Mouse (Mus musculus): ENCODE measurements around the gene Iglon5.
A peak's percentile ranks its signal among the peaks of the same experiment; 100 is the strongest.

The Iglon5 gene

DNA sequence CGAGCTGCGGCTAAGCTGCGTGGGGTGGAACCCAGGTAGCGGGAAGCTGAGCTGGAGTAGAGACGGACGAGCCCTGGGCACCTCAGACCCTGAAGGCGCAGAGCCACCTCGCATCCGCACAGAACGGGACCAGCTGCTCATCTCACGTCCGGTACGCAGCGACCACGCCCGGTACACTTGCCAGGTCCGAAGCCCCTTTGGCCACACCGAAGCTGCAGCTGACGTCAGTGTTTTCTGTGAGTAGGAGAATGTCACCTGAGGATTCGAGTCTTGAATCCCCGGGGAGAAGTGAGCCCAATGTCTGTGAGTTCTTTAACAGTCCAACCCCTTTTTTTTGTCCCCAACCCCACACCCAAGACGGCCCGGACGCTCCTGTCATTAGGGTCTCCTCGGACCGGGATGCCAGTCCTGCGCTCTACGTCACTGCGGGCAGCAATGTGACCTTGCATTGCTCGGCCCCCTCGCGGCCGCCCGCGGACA lies 25.0 kb downstream of the Iglon5 start:
- DNase-seq = no peak

- no peak for DNase-seq
Measured at GRCm38 (mm10) chr7:43463976-43464375, 25.9 kb downstream of the Iglon5 start.

DNA sequence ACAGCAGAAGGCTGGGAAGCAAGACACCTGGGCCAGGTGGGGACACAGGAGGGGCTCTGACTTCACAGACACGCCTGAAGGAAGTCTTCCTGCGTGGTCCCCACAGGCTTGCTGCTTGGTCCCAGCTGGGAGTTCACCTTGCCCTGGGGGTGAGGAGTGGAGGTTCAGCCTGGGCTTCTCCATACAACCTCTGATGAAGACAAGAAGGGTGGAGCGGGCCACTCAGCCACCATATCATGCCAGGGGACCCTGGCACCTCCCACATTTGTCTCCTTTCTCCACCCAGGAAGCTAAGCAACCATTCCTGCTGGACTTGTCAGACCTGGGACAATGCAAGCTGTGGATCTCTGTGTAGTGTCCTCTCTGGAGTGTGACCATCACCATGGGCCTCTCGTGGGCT lies 27.0 kb downstream of the Iglon5 start, which contains the start of gene Vsig10l:
Gene Vsig10l (plus strand): TSS at position 301 of the 400 bp plus-strand sequence.
- DNase-seq = no peak

DNA sequence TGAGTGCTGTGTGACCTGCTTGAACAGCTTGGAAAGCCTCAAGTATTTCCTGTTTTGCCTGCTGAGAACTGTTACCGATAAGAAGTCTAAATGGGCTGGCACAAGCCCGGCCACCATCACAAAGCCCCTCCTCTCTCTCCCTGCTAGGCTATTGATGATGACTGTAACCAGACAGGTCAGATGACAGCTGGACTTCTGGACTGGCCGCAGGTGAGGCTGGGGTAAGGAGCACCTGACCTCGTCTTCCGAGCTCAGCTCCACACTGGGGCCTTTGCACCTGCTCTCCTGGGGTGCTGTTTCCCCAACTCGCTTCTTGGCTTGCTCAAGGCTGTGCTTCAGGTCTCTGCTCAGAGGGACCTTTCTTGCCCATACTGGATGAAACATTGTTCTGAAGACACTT lies 35.5 kb downstream of the Iglon5 start:
- no peak for DNase-seq

GRCm38 (mm10) chr7:43453599-43454355 lies 36.1 kb downstream of the Iglon5 start:
- no peak for DNase-seq

- DNase-seq = no peak
Measured at GRCm38 (mm10) chr7:43452609-43453008, 37.3 kb downstream of the Iglon5 start.

GRCm38 (mm10) chr7:43451726-43452125 lies 38.1 kb downstream of the Iglon5 start:
- DNase-seq = no peak

DNA sequence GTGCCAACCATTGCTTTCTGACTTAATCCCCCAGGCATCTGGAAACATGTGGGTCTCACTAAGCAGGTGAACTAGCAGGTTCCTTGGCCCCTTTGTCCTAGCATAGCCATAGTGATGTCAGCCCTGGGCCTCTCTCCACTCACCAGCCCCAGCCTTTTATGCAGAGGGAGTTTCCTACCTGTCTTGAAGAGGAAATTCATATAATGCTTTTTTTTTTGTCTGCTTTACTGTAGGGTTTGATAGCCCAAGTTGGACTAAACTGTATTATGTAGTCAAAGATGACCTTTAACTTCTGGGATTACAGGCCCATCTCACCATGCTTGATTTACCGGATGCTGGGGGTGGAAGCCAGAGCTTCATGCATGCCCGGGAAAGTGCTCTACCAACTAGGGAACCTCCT lies 40.1 kb downstream of the Iglon5 start:
- DNase-seq = no peak

GRCm38 (mm10) chr7:43448246-43448645 lies 41.6 kb downstream of the Iglon5 start:
- no peak for DNase-seq

- no peak for DNase-seq
Measured at GRCm38 (mm10) chr7:43447801-43448200, 42.1 kb downstream of the Iglon5 start.

DNA sequence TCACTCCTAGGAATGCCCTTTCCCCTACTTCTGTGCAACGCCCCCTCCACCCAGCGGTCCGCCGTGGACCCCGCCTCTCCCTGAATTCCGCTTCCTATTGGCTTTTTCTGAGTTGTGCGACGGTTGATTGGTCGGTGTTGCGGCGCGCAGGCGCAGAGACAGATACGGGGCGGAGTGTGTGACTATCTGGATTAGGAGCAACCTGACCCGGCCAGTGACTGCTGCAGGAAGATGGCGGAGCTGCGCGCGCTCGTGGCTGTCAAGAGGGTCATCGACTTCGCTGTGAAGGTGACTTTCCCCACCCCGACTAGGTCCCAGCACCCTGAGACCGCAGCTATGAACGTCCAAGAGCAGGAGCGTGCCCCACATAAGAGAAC lies 46.0 kb downstream of the Iglon5 start, which contains the start of the genes Etfb and Gm45233:
Gene Etfb (plus strand): TSS at position 167 of the 377 bp plus-strand sequence.
Gene Gm45233 (plus strand): TSS at position 212 of the 377 bp plus-strand sequence.
- DNase-seq = peak; percentile 91

DNA sequence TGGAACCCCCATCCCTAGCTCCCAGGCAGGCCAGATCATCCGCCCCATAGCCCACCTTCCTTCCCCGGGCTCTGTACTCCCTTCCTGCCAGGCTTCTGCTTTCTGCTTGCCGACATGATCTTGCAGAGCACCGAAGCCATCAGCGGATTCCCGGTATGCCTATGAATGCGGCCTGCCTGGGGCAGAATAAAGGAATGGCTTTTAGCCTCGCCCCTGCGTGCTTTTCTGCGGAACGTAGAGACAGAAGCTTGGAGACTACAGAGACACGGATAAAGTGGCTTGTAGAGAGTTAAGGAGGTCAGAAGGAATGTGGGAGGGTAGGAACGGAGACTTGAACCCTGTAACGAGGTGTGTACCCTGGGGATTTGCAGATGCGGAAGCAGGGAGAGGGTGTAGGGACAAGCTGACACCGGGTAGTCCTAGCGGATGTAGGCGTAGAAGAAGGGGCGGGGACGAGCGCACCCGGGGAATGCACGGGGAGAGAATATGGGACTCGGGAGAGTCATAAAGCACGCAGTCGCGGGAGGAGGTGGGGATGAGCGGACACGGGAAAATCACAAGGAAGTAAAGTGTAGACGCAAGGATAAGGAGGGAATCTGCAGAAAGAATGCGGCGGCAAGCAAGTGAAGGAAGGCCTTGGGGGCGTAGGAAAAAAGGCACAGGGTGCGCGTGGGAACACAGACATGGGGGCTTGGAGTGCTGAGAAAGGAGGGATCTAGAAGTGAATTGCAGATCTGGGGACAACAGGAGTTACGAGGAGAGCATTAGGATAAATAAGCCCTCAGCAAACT lies 46.6 kb downstream of the Iglon5 start:
- DNase-seq = peak; percentile 59

DNA sequence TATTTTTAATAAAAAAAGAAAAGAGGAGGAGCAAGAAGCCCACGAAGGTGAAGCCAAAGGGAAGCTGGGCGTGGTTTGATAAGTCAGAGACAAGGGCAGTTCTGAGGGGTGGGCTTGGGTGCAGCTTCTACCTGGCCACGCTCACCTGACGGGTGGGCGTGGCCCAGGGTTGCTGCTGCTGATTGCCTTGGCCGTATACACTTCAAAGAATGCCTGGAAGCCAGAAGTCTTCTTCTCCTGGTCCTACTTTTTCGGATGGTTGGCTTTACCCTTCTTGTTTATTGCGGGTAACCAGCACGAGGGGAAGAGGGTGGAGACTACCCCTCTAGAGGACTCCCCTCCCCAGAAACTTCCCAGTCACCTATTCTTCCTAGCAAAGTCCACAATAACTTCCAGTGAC lies 47.2 kb downstream of the Iglon5 start:
- DNase-seq = no peak

DNA sequence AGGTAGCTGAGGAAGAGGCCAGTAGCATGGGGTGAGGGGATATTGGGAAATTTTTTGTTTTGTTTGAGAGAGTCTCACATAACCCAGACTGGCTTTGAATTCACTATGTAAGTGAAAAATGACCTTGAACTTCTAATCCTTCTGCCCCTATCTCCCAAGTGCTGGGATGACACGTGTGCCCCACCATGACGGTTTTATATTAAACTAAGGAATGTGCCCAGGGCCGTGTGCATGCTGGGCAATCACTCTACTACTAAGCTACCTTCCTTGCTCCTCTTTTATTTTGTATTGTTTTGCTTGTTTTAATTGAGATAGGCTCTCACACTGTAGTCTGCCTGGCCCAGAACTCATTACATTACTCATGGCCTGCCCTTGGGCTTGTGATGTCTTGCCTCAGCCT lies 48.8 kb downstream of the Iglon5 start:
- DNase-seq = no peak

- DNase-seq = no peak
Measured at GRCm38 (mm10) chr7:43440482-43440881, 49.4 kb downstream of the Iglon5 start, which contains the start of gene Cldnd2. Gene Cldnd2, plus strand, starts transcription at chr7:43440782.

DNA sequence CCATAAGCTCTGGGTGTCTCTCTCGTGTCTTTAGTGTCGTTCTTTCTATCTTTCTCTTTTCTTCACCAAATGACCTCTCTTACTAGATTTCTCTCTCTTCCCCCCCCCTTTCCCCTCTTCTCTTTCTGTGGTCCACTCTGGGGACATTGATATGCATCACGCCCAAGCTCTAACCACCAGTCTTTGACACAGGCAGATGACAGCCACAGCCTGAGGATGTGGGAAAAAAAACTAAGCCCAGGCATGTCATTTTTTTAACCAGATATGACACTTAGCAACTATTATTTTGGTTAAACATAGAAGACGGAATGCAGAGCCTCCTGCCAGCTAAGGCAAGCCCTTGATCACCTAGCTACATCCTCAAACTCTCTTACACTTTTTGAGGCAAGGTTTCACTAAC lies 51.3 kb downstream of the Iglon5 start:
- DNase-seq = no peak

GRCm38 (mm10) chr7:43436341-43437255 lies 53.3 kb downstream of the Iglon5 start, which contains the start of gene Nkg7:
Gene Nkg7, plus strand, starts transcription at chr7:43437073.
- no peak for DNase-seq

GRCm38 (mm10) chr7:43434676-43435075 lies 55.2 kb downstream of the Iglon5 start:
- no peak for DNase-seq

GRCm38 (mm10) chr7:43432891-43433290 lies 57.0 kb downstream of the Iglon5 start:
- no peak for DNase-seq

- no peak for DNase-seq
Measured at GRCm38 (mm10) chr7:43429500-43429899, 60.4 kb downstream of the Iglon5 start.

DNA sequence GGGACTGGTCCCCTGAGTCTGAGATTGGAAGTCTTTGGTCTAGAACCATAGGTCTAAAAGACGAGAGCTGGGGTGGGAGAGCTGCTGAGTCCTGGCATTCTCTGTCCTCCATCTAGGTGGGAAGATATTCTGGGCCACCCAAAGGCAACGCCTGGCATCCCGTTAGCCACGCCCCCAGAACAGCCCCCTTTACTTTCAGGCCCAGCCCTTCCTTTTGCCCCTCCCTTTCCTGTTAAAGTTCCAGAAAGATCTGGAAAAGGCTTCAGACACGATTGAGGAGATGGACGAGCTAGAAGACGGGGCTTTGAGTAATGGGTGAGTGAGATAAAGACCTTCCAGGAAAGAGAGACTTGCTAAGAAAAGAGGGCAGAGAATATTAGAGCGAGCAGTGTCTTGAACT lies 62.5 kb downstream of the Iglon5 start, which contains the start of gene Lim2:
Gene Lim2 (plus strand): TSS at position 265 of the 400 bp plus-strand sequence.
- no peak for DNase-seq

- no peak for DNase-seq
Measured at GRCm38 (mm10) chr7:43423991-43424625, 65.8 kb downstream of the Iglon5 start.
